Mouse (Mus musculus): ENCODE results near the gene Tigit. TPM values are rescaled to one million over a fixed set of nuclear protein-coding genes. Genes with fewer than 3 reads are reported as not detected.

Gene Tigit
- polyA plus RNA-seq, 1 experiment = not detected

GRCm38 (mm10) chr16:43617346-43617745 is 46.6 kb downstream of the Tigit start:
- Histone ChIP-seq H3K27ac (replicated peaks; ENCODE audit: low read depth, low read length) (no peak overlapping the region), H3K4me3 (ENCODE audit: insufficient read depth, low read depth, low read length) (no peak overlapping the region), H3K4me1 (ENCODE audit: control insufficient read depth, insufficient read depth, insufficient read length, low read length) (peaks cover 3% of the 10 kb centered on the region; the same call in 1 of the 2 replicates)

GRCm38 (mm10) chr16:43616348-43616747 is 47.6 kb downstream of the Tigit start:
- Histone ChIP-seq H3K4me1 (ENCODE audit: control insufficient read depth, insufficient read depth, insufficient read length, low read length) (peaks cover 3% of the 10 kb centered on the region; the same call in 1 of the 2 replicates), H3K4me3 (ENCODE audit: insufficient read depth, low read depth, low read length) (no peak overlapping the region), H3K27ac (replicated peaks; ENCODE audit: low read depth, low read length) (no peak overlapping the region)

GRCm38 (mm10) chr16:43610375-43610774 is 53.6 kb downstream of the Tigit start:
- no peaks in the 10 kb centered on the region for H3K4me1 ChIP-seq (ENCODE audit: control insufficient read depth, insufficient read depth, insufficient read length, low read length)
- no peak overlapping the region for H3K27ac ChIP-seq (replicated peaks; ENCODE audit: low read depth, low read length)
- no peak overlapping the region for H3K4me3 ChIP-seq (ENCODE audit: insufficient read depth, low read depth, low read length)

GRCm38 (mm10) chr16:43608066-43608465 is 55.9 kb downstream of the Tigit start:
- Histone ChIP-seq H3K4me3 (ENCODE audit: insufficient read depth, low read depth, low read length) (no peak overlapping the region), H3K4me1 (ENCODE audit: control insufficient read depth, insufficient read depth, insufficient read length, low read length) (peaks cover 4% of the 10 kb centered on the region; the same call in 1 of the 2 replicates), H3K27ac (replicated peaks; ENCODE audit: low read depth, low read length) (no peak overlapping the region)

GRCm38 (mm10) chr16:43607086-43607485 is 56.9 kb downstream of the Tigit start:
- no peak overlapping the region for H3K27ac ChIP-seq (replicated peaks; ENCODE audit: low read depth, low read length)

GRCm38 (mm10) chr16:43604399-43605013 is 59.4 kb downstream of the Tigit start:
- H3K4me3 ChIP-seq (ENCODE audit: insufficient read depth, low read depth, low read length) = no peak overlapping the region
- H3K4me1 ChIP-seq (ENCODE audit: control insufficient read depth, insufficient read depth, insufficient read length, low read length) = peaks cover 9% of the 10 kb centered on the region
- no peak overlapping the region for H3K27ac ChIP-seq (replicated peaks; ENCODE audit: low read depth, low read length)

More at GRCm38 (mm10) chr16:43607086-43607485, 56.9 kb downstream of the Tigit start:
- H3K4me3 ChIP-seq (ENCODE audit: insufficient read depth, low read depth, low read length) = no peak overlapping the region
- peaks cover 4% of the 10 kb centered on the region; the same call in 1 of the 2 replicates for H3K4me1 ChIP-seq (ENCODE audit: control insufficient read depth, insufficient read depth, insufficient read length, low read length)

GRCm38 (mm10) chr16:43603591-43604141 is 60.3 kb downstream of the Tigit start:
- Histone ChIP-seq H3K27ac (replicated peaks; ENCODE audit: low read depth, low read length) (no peak overlapping the region), H3K4me3 (ENCODE audit: insufficient read depth, low read depth, low read length) (no peak overlapping the region), H3K4me1 (ENCODE audit: control insufficient read depth, insufficient read depth, insufficient read length, low read length) (peaks cover 12% of the 10 kb centered on the region)

- Histone ChIP-seq H3K27ac (replicated peaks; ENCODE audit: low read depth, low read length) (no peak overlapping the region), H3K4me1 (ENCODE audit: control insufficient read depth, insufficient read depth, insufficient read length, low read length) (peaks cover 12% of the 10 kb centered on the region), H3K4me3 (ENCODE audit: insufficient read depth, low read depth, low read length) (no peak overlapping the region)
These were observed 61.4 kb downstream of the Tigit start for GRCm38 (mm10) chr16:43602573-43602972.

- Histone ChIP-seq H3K27ac (replicated peaks; ENCODE audit: low read depth, low read length) (no peak overlapping the region), H3K4me1 (ENCODE audit: control insufficient read depth, insufficient read depth, insufficient read length, low read length) (peaks cover 12% of the 10 kb centered on the region), H3K4me3 (ENCODE audit: insufficient read depth, low read depth, low read length) (no peak overlapping the region)
These were observed 64.2 kb downstream of the Tigit start for GRCm38 (mm10) chr16:43599707-43600106.

Other genes starting within 250 kb of the Tigit start
- gene Drd3, start 89.9 kb upstream of the Tigit start, polyA plus RNA-seq (2012; ENCODE audit: insufficient read depth, insufficient read length, missing spikeins) = not detected in 2 replicates
- gene Ccdc191, start 225.7 kb upstream of the Tigit start, polyA plus RNA-seq (2012; ENCODE audit: insufficient read depth, insufficient read length, missing spikeins) = 3.7 and 8.2 TPM in 2 replicates

Measured in brown adipose tissue, adult 24 weeks (tissue).